Mouse (Mus musculus): ENCODE data around the gene Olfr681.
"Not testable (repeated sequence)": the region's sequence is repeated elsewhere in the genome, so short reads cannot be mapped to it uniquely, and the experiment has no call there.

The Olfr681 gene

GRCm38 (mm10) chr7:105116536-105116935 is at the start of gene Olfr681:
TSS of gene Olfr681 (plus strand) at chr7:105116836.
- DNase-seq: no peak

GRCm38 (mm10) chr7:105080905-105081304 is 35.7 kb upstream of the Olfr681 start, which contains the start of gene Olfr679:
TSS of gene Olfr679 (plus strand) at chr7:105081205.
- DNase-seq: no peak

GRCm38 (mm10) chr7:105092717-105093116 is 23.9 kb upstream of the Olfr681 start, which contains the start of gene Olfr680-ps1:
TSS of gene Olfr680-ps1 (minus strand) at chr7:105092817.
- not testable (repeated sequence) for DNase-seq

GRCm38 (mm10) chr7:105141275-105141674 is 24.6 kb downstream of the Olfr681 start:
- no peak for DNase-seq

GRCm38 (mm10) chr7:105146912-105147311 is 30.3 kb downstream of the Olfr681 start, which contains the start of gene Olfr683:
TSS of gene Olfr683 (minus strand) at chr7:105147012.
- DNase-seq: no peak

- no peak for DNase-seq
Observed at GRCm38 (mm10) chr7:105163553-105163952, 46.9 kb downstream of the Olfr681 start, which contains the start of gene Olfr684. TSS of gene Olfr684 (minus strand) at chr7:105163653.

- DNase-seq: peak; percentile 5 to 9
Observed at GRCm38 (mm10) chr7:105170773-105171172, 54.1 kb downstream of the Olfr681 start.
